Mouse (Mus musculus) midbrain, postnatal 0 days (tissue): ENCODE measurements around the gene Klhl32. TPM values are rescaled to one million over a fixed set of nuclear protein-coding genes. Genes with fewer than 3 reads are reported as not detected.
A peak's percentile ranks its signal among the peaks of the same experiment; 100 is the strongest.
"Not testable (repeated sequence)": the region's sequence is repeated elsewhere in the genome, so short reads cannot be mapped to it uniquely, and the experiment has no call there.

ENCODE experiments used
- ATAC-seq: fragments of 200-750 bp; cut with Nextera tagmentation; 2 replicates; pipeline ENCODE4 v1.8.0; 2017; ENCODE audit warnings: moderate number of reproducible peaks, mild to moderate bottlenecking, moderate TSS enrichment, moderate library complexity; ENCODE audit not compliant: low FRiP score
- DNase-seq: peaks from one replicate; pipeline ENCODE4 v3.0.0-alpha.2; 2015; ENCODE audit warnings: low spot score
- H3K27ac ChIP-seq: fragments of 300-500 bp; sonication (generic); 2 replicates; pipeline ENCODE4 v1.5.1; 2014; ENCODE audit warnings: low read depth, mild to moderate bottlenecking, low read length, mixed read lengths
- H3K27me3 ChIP-seq: fragments of 300-500 bp; sonication (generic); 2 replicates; pipeline ENCODE4 v1.6.1; 2014; ENCODE audit warnings: low read length, control low read depth, mixed read lengths; ENCODE audit not compliant: insufficient read depth
- H3K36me3 ChIP-seq: fragments of 300-500 bp; sonication (generic); 2 replicates; pipeline ENCODE4 v1.6.1; 2014; ENCODE audit warnings: low read length, control low read depth, mixed read lengths; ENCODE audit not compliant: insufficient read depth
- H3K4me1 ChIP-seq: fragments of 300-500 bp; sonication (generic); 2 replicates; pipeline ENCODE4 v1.6.1; 2014; ENCODE audit warnings: mild to moderate bottlenecking, control low read depth, antibody characterized with exemption, low read length, mixed read lengths; ENCODE audit not compliant: insufficient read depth
- H3K4me2 ChIP-seq: fragments of 300-500 bp; sonication (generic); 2 replicates; pipeline ENCODE4 v1.6.1; 2014; ENCODE audit warnings: low read depth, mild to moderate bottlenecking, low read length, mixed read lengths; ENCODE audit not compliant: poor library complexity, severe bottlenecking
- H3K4me3 ChIP-seq: fragments of 300-500 bp; sonication (generic); 2 replicates; pipeline ENCODE4 v1.5.1; 2014; ENCODE audit warnings: low read depth, mild to moderate bottlenecking, low read length, moderate library complexity
- H3K9ac ChIP-seq: fragments of 300-500 bp; sonication (generic); replicated peaks from 2 replicates; pipeline ENCODE4 v1.6.1; 2014; ENCODE audit warnings: mild to moderate bottlenecking, low read length, moderate library complexity, mixed read lengths; ENCODE audit not compliant: poor library complexity, severe bottlenecking
- H3K9me3 ChIP-seq: fragments of 300-500 bp; sonication (generic); 2 replicates; pipeline ENCODE4 v1.6.1; 2016; ENCODE audit warnings: low read length, control low read depth
- CTCF ChIP-seq: IDR thresholded peaks from 2 replicates; pipeline ENCODE4 v1.5.1; 2016; ENCODE audit warnings: antibody characterized with exemption, mild to moderate bottlenecking
- WGBS: fragments of 180-500 bp; shearing (Covaris S2); extraction: QIAGEN DNeasy Blood & Tissue Kit; methylation state at CpG from one replicate; pipeline ENCODE4 v1.1.7; 2014; 5-methylcytosine and 5-hydroxymethylcytosine counted together
- polyA plus RNA-seq: library from polyadenylated mRNA; unstranded; fragments of >200 nt; fragmentation: Nextera tagmentation; extraction: Ambion mirVana; gene quantifications from 2 replicates; pipeline ENCODE4 v1.2.1, GENCODE M21; 2015
- total RNA-seq: library from RNA; depleted of rRNA; stranded (reverse); fragments of >200 nt; gene quantifications from 2 replicates; pipeline ENCODE4 v1.2.3, GENCODE M21; 2014

The Klhl32 gene
- total and polyA plus RNA-seq, 2 experiments from 2014 or later: 34.0 to 36.5 TPM

- ATAC-seq (no peak), DNase-seq (peak; percentile 90)
- Histone ChIP-seq H3K27me3 (no peaks in the 10 kb centered on the region), H3K9me3 (no peaks in the 10 kb centered on the region), H3K4me2 (peak overlapping the region; percentile 71), H3K4me3 (peak overlapping the region; percentile 70), H3K27ac (no peak overlapping the region), H3K9ac (no peak overlapping the region), H3K36me3 (no peaks in the 10 kb centered on the region), H3K4me1 (no peaks in the 10 kb centered on the region)
- TF ChIP-seq CTCF: peak; percentile 79
- 0% methylated on average over 1 of the region's 1 CpGs for WGBS
Measured at GRCm38 (mm10) chr4:24896829-24897228, 45.9 kb upstream of the Klhl32 start.

DNA sequence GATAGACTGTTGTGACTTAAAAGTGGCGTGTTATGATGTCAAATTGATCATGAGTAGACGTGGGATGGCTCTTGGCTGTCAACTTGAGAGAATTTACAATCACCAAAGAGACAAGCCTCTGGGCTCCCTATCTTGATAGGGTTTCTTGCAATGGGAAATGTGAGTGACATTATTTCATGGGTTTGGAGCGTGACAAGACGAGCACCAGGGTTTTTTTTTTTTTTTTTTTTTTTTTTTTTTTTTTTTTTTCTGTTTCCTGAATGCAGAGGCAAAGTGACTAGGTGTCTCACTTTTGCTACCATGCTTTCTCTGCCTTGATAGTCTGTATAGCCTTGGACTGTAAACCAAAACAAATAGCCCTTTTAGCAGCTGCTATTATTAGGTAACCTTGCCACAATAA lies 43.7 kb upstream of the Klhl32 start:
- WGBS: 79% methylated on average over 4 of the region's 4 CpGs
- no peak for DNase-seq
- H3K27ac ChIP-seq: no peak overlapping the region
- H3K36me3 ChIP-seq: no peaks in the 10 kb centered on the region
- no peak overlapping the region for H3K9ac ChIP-seq
- H3K4me2 ChIP-seq: no peak overlapping the region
- H3K4me1 ChIP-seq: no peaks in the 10 kb centered on the region
- H3K27me3 ChIP-seq: no peaks in the 10 kb centered on the region
- ATAC-seq: no peak
- H3K4me3 ChIP-seq: no peak overlapping the region
- no peak for TF ChIP-seq CTCF
- peaks cover 5% of the 10 kb centered on the region; the same call in 1 of the 2 replicates for H3K9me3 ChIP-seq

DNA sequence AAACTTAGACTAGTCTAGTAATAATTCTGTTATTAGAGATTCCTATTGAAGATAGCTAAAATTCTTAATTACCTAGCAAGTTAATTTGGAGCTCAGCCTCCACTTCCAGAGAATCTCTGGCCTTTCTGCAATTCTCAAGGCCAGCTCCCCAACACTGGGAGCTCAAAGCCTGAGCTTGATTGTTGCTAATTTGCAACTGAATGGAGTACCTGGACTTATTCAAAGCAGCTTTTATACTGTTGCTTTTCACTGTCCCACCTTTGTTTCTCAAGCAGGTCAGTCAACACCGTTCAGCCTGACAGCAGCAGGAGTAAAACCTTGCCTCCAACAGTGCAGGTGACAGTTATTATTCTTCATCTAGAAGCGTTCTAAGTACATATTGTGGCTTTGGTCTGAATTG lies 41.4 kb upstream of the Klhl32 start:
- not testable (repeated sequence) for H3K27ac ChIP-seq, H3K9ac ChIP-seq, H3K4me1 ChIP-seq, ATAC-seq, H3K4me2 ChIP-seq, H3K9me3 ChIP-seq, DNase-seq, H3K36me3 ChIP-seq, H3K27me3 ChIP-seq, H3K4me3 ChIP-seq
- WGBS: 80% methylated on average over 2 of the region's 2 CpGs

DNA sequence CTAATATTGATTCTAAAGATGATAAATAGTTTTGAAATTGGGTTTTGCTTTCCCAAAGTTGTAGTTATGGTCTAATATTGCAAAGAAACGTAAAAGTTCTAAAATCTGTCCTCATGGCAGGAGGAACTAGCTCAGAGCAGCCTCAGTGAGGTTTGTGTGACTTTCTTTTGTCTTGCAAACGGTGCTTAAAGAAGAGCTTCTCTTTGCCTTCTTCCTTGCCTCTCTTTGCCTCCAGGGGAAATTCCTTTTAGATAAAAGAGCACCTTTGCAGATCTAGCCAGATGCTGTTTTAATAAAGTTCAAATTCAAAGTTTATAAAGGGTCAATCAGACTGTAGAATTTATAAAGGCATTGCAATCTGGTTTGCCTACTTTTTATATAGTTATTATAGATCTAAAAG lies 38.5 kb upstream of the Klhl32 start:
- 38% methylated on average over 2 of the region's 2 CpGs for WGBS
- ATAC-seq, H3K36me3 ChIP-seq, H3K4me1 ChIP-seq, DNase-seq, H3K9ac ChIP-seq, H3K9me3 ChIP-seq, H3K27ac ChIP-seq, H3K4me2 ChIP-seq, H3K4me3 ChIP-seq, H3K27me3 ChIP-seq: not testable (repeated sequence)

DNA sequence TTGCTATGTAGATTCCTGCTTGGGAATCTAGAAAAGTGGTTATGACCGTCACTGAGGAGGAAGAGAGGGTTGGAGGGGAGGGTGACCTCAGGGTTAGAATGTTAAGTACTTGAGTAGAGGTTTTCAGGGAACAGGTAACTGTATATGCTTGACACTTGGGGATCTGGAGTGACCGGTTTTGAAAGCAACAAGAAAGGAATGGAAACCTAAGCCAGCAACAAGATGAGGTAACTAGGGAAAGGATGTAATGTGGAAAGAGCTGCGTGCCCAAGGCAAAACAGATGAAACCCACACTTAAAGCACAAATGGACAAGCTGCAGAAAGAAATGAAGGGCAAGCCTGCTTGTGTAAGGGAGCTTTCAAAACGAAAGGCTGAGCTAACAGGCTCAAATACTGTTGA lies 18.3 kb upstream of the Klhl32 start:
- no peak overlapping the region for H3K4me2 ChIP-seq
- DNase-seq (no peak), ATAC-seq (no peak)
- no peak for TF ChIP-seq CTCF
- H3K27ac ChIP-seq: no peak overlapping the region
- H3K9me3 ChIP-seq: no peaks in the 10 kb centered on the region
- H3K4me1 ChIP-seq: no peaks in the 10 kb centered on the region
- no peak overlapping the region for H3K4me3 ChIP-seq
- no peak overlapping the region for H3K9ac ChIP-seq
- no peaks in the 10 kb centered on the region for H3K27me3 ChIP-seq
- no peaks in the 10 kb centered on the region for H3K36me3 ChIP-seq
- WGBS: 76% methylated on average over 4 of the region's 4 CpGs

DNA sequence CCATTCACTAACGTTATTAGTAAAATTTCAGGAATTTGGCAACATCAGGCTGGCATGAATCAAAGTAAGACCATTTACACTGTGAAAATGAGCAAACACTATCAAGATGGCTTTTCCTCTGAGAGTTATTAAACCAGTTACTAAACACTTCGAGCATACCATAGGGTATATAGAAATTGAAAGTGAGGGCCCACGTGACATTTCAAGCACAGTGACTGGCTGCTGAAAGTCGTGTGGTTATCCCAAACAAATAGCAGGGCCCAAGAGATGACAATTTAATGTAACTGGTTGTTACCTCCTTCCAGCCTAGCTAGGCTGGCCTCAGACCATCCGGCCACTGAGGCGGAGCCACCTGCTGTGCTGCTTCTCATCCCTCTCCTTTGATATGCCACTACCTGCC lies 14.8 kb upstream of the Klhl32 start:
- Histone ChIP-seq H3K4me1 (no peaks in the 10 kb centered on the region), H3K27ac (no peak overlapping the region), H3K36me3 (no peaks in the 10 kb centered on the region), H3K27me3 (no peaks in the 10 kb centered on the region), H3K4me3 (no peak overlapping the region), H3K9me3 (no peaks in the 10 kb centered on the region), H3K9ac (no peak overlapping the region), H3K4me2 (no peak overlapping the region)
- TF ChIP-seq CTCF: no peak
- WGBS: 60% methylated on average over 6 of the region's 6 CpGs
- no peak for ATAC-seq
- no peak for DNase-seq
